Mouse (Mus musculus): ENCODE results near the gene Rnf24. TPM values are rescaled to one million over a fixed set of nuclear protein-coding genes. Genes with fewer than 3 reads are reported as not detected.
A peak's percentile ranks its signal among the peaks of the same experiment; 100 is the strongest.

The Rnf24 gene
- polyA plus RNA-seq (2016; fragmentation: Nextera tagmentation; extraction: Ambion mirVana), result 8.1 and 9.7 TPM in 2 replicates

GRCm38 (mm10) chr2:131352747-131353563, at the start of gene Rnf24:
TSS of gene Rnf24 (minus strand) at chr2:131352892.
- Histone ChIP-seq H3K36me3 (no peaks in the 10 kb centered on the region), H3K27ac (peak within 1 kb of the TSS; percentile 96), H3K4me1 (peaks cover 25% of the 10 kb centered on the region), H3K9me3 (replicated peaks) (no peaks in the 10 kb centered on the region), H3K27me3 (ENCODE audit: low read depth, poor library complexity, severe bottlenecking) (no peaks in the 10 kb centered on the region), H3K4me3 (peak within 1 kb of the TSS; percentile 98)
- peak; percentile 99 for DNase-seq (ENCODE audit: low spot score)
- WGBS, result 1% methylated on average over 53 of the region's 54 CpGs

DNA sequence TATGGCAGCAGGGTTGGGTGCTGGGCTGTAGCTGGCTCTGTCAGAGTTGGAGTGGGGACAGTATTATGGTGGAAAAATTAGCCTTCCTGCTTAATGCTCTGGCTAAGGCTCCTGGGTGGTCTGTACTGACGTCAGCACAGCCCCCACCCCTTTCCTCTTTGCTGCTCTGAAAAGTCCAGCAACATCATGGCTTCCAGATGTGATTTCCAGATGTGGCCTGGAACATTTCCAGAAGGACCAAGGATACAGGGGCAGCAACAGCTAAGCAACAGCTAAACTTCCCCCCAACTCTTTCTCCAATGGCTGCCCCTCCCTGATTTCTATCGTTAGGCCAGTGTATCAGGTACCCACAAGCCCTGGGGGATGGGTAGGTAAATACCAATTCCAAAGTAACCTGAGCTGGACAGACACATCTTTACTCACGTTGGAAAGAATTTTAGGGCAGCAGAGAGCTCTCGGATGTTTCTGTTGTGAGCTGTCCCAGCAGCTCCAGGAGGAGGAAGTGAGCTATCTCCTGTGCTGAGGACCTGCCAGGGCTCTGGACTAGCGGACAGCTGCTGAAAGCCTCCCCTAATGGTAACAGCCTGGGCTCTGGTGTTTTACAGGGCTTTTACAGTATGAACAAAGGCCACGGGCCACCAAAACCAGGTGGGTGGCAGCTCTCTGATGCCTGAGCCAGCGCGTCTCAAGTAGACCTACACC, 49.3 kb upstream of the Rnf24 start:
- Histone ChIP-seq H3K27me3 (ENCODE audit: low read depth, poor library complexity, severe bottlenecking) (no peaks in the 10 kb centered on the region), H3K9me3 (replicated peaks) (no peaks in the 10 kb centered on the region), H3K27ac (peak overlapping the region; percentile 86), H3K36me3 (no peaks in the 10 kb centered on the region), H3K4me1 (peaks cover 24% of the 10 kb centered on the region), H3K4me3 (no peak overlapping the region)
- 34% methylated on average over 8 of the region's 8 CpGs for WGBS
- peak; percentile 80 for DNase-seq (ENCODE audit: low spot score)

DNA sequence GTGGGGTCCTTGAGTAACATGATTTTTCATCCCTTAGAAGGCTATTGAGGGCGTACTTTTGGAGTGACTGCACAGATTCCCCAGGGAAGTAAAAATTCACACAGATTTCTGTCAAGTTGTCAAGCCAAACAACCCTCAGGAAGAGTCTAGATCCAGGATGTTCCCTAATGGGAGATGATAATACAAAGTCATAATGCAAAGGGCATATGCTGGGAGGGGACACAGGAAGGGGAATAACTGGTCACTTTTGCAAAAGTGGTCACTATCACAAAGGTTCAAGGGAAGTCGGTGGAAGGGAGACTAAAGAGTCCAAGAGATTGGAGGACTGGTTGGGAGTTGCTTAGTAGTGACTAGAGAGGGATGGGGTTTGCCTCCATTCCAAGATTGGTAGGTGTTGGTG, 48.2 kb upstream of the Rnf24 start:
- Histone ChIP-seq H3K27me3 (ENCODE audit: low read depth, poor library complexity, severe bottlenecking) (no peaks in the 10 kb centered on the region), H3K4me1 (peaks cover 24% of the 10 kb centered on the region), H3K27ac (peak overlapping the region; percentile 86), H3K4me3 (no peak overlapping the region), H3K9me3 (replicated peaks) (no peaks in the 10 kb centered on the region), H3K36me3 (no peaks in the 10 kb centered on the region)
- WGBS, result 89% methylated on average over 2 of the region's 2 CpGs
- DNase-seq (ENCODE audit: low spot score), result no peak

- no peak for DNase-seq (ENCODE audit: low spot score)
- no peak overlapping the region for H3K4me3 ChIP-seq
- H3K4me1 ChIP-seq, result peaks cover 18% of the 10 kb centered on the region
- no peak overlapping the region for H3K27ac ChIP-seq
- H3K36me3 ChIP-seq, result no peaks in the 10 kb centered on the region
- H3K9me3 ChIP-seq (replicated peaks), result no peaks in the 10 kb centered on the region
- WGBS, result 93% methylated on average over 5 of the region's 5 CpGs
- H3K27me3 ChIP-seq (ENCODE audit: low read depth, poor library complexity, severe bottlenecking), result no peaks in the 10 kb centered on the region
Measured at GRCm38 (mm10) chr2:131397323-131397848, 44.7 kb upstream of the Rnf24 start.

GRCm38 (mm10) chr2:131386350-131386962, 33.8 kb upstream of the Rnf24 start:
- DNase-seq (ENCODE audit: low spot score), result no peak
- H3K27me3 ChIP-seq (ENCODE audit: low read depth, poor library complexity, severe bottlenecking), result no peaks in the 10 kb centered on the region
- no peaks in the 10 kb centered on the region for H3K4me1 ChIP-seq
- no peak overlapping the region for H3K4me3 ChIP-seq
- WGBS, result 83% methylated on average over 10 of the region's 10 CpGs
- H3K27ac ChIP-seq, result no peak overlapping the region
- H3K9me3 ChIP-seq (replicated peaks), result no peaks in the 10 kb centered on the region
- H3K36me3 ChIP-seq, result no peaks in the 10 kb centered on the region

- H3K27me3 ChIP-seq (ENCODE audit: low read depth, poor library complexity, severe bottlenecking), result no peaks in the 10 kb centered on the region
- H3K9me3 ChIP-seq (replicated peaks), result no peaks in the 10 kb centered on the region
- H3K36me3 ChIP-seq, result no peaks in the 10 kb centered on the region
- WGBS, result 86% methylated on average over 4 of the region's 4 CpGs
- no peak overlapping the region for H3K27ac ChIP-seq
- no peaks in the 10 kb centered on the region for H3K4me1 ChIP-seq
- no peak overlapping the region for H3K4me3 ChIP-seq
- no peak for DNase-seq (ENCODE audit: low spot score)
Measured at GRCm38 (mm10) chr2:131385176-131385575, 32.5 kb upstream of the Rnf24 start.

DNA sequence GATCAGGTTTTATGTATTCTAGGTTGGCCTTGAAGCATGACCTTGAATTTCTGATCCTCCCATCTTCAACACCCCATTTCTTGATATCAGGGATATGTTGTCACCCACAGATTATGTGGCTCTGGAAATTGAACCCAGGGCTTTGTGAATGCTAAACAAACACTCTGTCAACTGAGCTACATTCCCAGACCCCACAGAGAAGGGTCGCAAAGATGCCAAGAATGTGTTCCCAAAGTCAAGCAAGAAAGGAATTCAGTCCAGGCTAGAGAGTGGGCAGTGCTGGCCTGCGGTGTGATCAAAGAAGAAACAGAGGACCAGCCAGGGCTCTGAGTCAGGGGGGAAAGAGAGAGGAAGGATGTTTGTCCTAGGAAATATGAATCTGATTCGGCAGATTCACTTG, 26.8 kb upstream of the Rnf24 start:
- no peaks in the 10 kb centered on the region for H3K27me3 ChIP-seq (ENCODE audit: low read depth, poor library complexity, severe bottlenecking)
- no peak overlapping the region for H3K4me3 ChIP-seq
- H3K9me3 ChIP-seq (replicated peaks), result no peaks in the 10 kb centered on the region
- no peak overlapping the region for H3K27ac ChIP-seq
- H3K36me3 ChIP-seq, result no peaks in the 10 kb centered on the region
- H3K4me1 ChIP-seq, result no peaks in the 10 kb centered on the region
- DNase-seq (ENCODE audit: low spot score), result no peak
- 82% methylated on average over 3 of the region's 3 CpGs for WGBS

GRCm38 (mm10) chr2:131378872-131379271, 26.2 kb upstream of the Rnf24 start:
- no peaks in the 10 kb centered on the region for H3K36me3 ChIP-seq
- no peaks in the 10 kb centered on the region for H3K4me1 ChIP-seq
- H3K9me3 ChIP-seq (replicated peaks), result no peaks in the 10 kb centered on the region
- H3K27me3 ChIP-seq (ENCODE audit: low read depth, poor library complexity, severe bottlenecking), result no peaks in the 10 kb centered on the region
- no peak overlapping the region for H3K4me3 ChIP-seq
- WGBS, result 92% methylated on average over 5 of the region's 5 CpGs
- H3K27ac ChIP-seq, result no peak overlapping the region
- DNase-seq (ENCODE audit: low spot score), result no peak

GRCm38 (mm10) chr2:131377055-131377454, 24.4 kb upstream of the Rnf24 start:
- H3K27me3 ChIP-seq (ENCODE audit: low read depth, poor library complexity, severe bottlenecking), result no peaks in the 10 kb centered on the region
- no peak for DNase-seq (ENCODE audit: low spot score)
- no peaks in the 10 kb centered on the region for H3K4me1 ChIP-seq
- H3K4me3 ChIP-seq, result no peak overlapping the region
- no peaks in the 10 kb centered on the region for H3K9me3 ChIP-seq (replicated peaks)
- 70% methylated on average over 6 of the region's 6 CpGs for WGBS
- no peaks in the 10 kb centered on the region for H3K36me3 ChIP-seq
- H3K27ac ChIP-seq, result no peak overlapping the region

- no peak overlapping the region for H3K27ac ChIP-seq
- DNase-seq (ENCODE audit: low spot score), result no peak
- 87% methylated on average over 6 of the region's 6 CpGs for WGBS
- no peaks in the 10 kb centered on the region for H3K4me1 ChIP-seq
- H3K27me3 ChIP-seq (ENCODE audit: low read depth, poor library complexity, severe bottlenecking), result no peaks in the 10 kb centered on the region
- no peaks in the 10 kb centered on the region for H3K36me3 ChIP-seq
- no peak overlapping the region for H3K4me3 ChIP-seq
- H3K9me3 ChIP-seq (replicated peaks), result no peaks in the 10 kb centered on the region
Measured at GRCm38 (mm10) chr2:131373656-131374055, 21.0 kb upstream of the Rnf24 start.

GRCm38 (mm10) chr2:131372276-131372877, 19.7 kb upstream of the Rnf24 start:
- no peaks in the 10 kb centered on the region for H3K9me3 ChIP-seq (replicated peaks)
- H3K27ac ChIP-seq, result no peak overlapping the region
- 87% methylated on average over 7 of the region's 7 CpGs for WGBS
- H3K36me3 ChIP-seq, result no peaks in the 10 kb centered on the region
- H3K4me3 ChIP-seq, result no peak overlapping the region
- no peak for DNase-seq (ENCODE audit: low spot score)
- no peaks in the 10 kb centered on the region for H3K4me1 ChIP-seq
- H3K27me3 ChIP-seq (ENCODE audit: low read depth, poor library complexity, severe bottlenecking), result no peaks in the 10 kb centered on the region

- no peak for DNase-seq (ENCODE audit: low spot score)
- H3K36me3 ChIP-seq, result no peaks in the 10 kb centered on the region
- 90% methylated on average over 4 of the region's 4 CpGs for WGBS
Measured at GRCm38 (mm10) chr2:131371811-131372210, 19.1 kb upstream of the Rnf24 start.

More at GRCm38 (mm10) chr2:131371811-131372210, 19.1 kb upstream of the Rnf24 start:
- Histone ChIP-seq H3K27ac (no peak overlapping the region), H3K4me3 (no peak overlapping the region), H3K9me3 (replicated peaks) (no peaks in the 10 kb centered on the region), H3K4me1 (no peaks in the 10 kb centered on the region), H3K27me3 (ENCODE audit: low read depth, poor library complexity, severe bottlenecking) (no peaks in the 10 kb centered on the region)

All from limb, embryonic 10.5 days (tissue).